Mouse (Mus musculus) G1E (cell line): ENCODE data around the gene Mis18bp1. TPM values are rescaled to one million over a fixed set of nuclear protein-coding genes. Genes with fewer than 3 reads are reported as not detected.

Experiments
- ATAC-seq: 2 replicates; pipeline ENCODE4 v1.8.0; 2016; ENCODE audit warnings: mild to moderate bottlenecking; ENCODE audit not compliant: insufficient number of reproducible peaks, poor library complexity, low FRiP score, severe bottlenecking; ENCODE audit errors: extremely low read depth
- DNase-seq: peaks from one replicate; pipeline ENCODE4 v3.0.0; 2012; ENCODE audit warnings: low spot score
- H3K27me3 ChIP-seq: 2 replicates; pipeline ENCODE4 v1.6.1; 2012; ENCODE audit warnings: mild to moderate bottlenecking, low read length, inconsistent platforms; ENCODE audit not compliant: insufficient read depth
- H3K36me3 ChIP-seq: replicated peaks from 2 replicates; pipeline ENCODE3; 2012; ENCODE audit warnings: mild to moderate bottlenecking, inconsistent platforms
- H3K4me1 ChIP-seq: 2 replicates; pipeline ENCODE4 v1.6.1; 2012; ENCODE audit warnings: low read depth, low read length, inconsistent platforms, mixed read lengths; ENCODE audit not compliant: insufficient read depth
- H3K4me3 ChIP-seq: 2 replicates; pipeline ENCODE4 v1.5.1; 2012; ENCODE audit warnings: low read depth, mild to moderate bottlenecking, inconsistent platforms, low read length, moderate library complexity, mixed read lengths
- H3K9me3 ChIP-seq: replicated peaks from 2 replicates; pipeline ENCODE4 v1.6.1; 2012; ENCODE audit warnings: inconsistent platforms
- CTCF ChIP-seq: IDR thresholded peaks from 2 replicates; pipeline ENCODE4 v1.5.1; 2012; ENCODE audit warnings: low read depth, low read length, inconsistent platforms, mixed read lengths
- GATA1 ChIP-seq: IDR thresholded peaks from 2 replicates; pipeline ENCODE4 v1.6.1; 2012; ENCODE audit warnings: borderline replicate concordance, low read length, inconsistent platforms, mixed read lengths
- GATA2 ChIP-seq: IDR thresholded peaks from 2 replicates; pipeline ENCODE4 v1.6.1; 2012; ENCODE audit warnings: low read depth, low read length, inconsistent platforms, borderline replicate concordance
- POLR2AphosphoS5 ChIP-seq: IDR thresholded peaks from 2 replicates; pipeline ENCODE4 v1.6.1; 2012; ENCODE audit warnings: low read depth, low read length, inconsistent platforms; ENCODE audit not compliant: insufficient replicate concordance
- TAL1 ChIP-seq: conservative IDR thresholded peaks from 2 replicates; pipeline ENCODE4 v1.6.1; 2012; ENCODE audit warnings: low read depth, low read length, inconsistent platforms, mixed read lengths
- polyA plus RNA-seq: library from polyadenylated mRNA; stranded (reverse); fragments of >175 nt; gene quantifications from 2 replicates; pipeline ENCODE4 v1.2.3, GENCODE M21; 2012
- total RNA-seq, 2 experiments: library from RNA; stranded (forward) in 1 of 2; stranded (reverse) in 1 of 2; fragments of 200-1000 nt in 1 of 2; fragments of >200 nt in 1 of 2; fragmentation: Nextera tagmentation in 1 of 2; gene quantifications; 2 replicates each; pipeline ENCODE4 v1.2.3; 2014 to 2017

The Mis18bp1 gene
- total and polyA plus RNA-seq, 3 experiments, result 7.6 to 167 (median 91.8) TPM

GRCm38 (mm10) chr12:65112811-65113210, 59.6 kb downstream of the Mis18bp1 start:
- no peaks in the 10 kb centered on the region for H3K27me3 ChIP-seq
- H3K9me3 ChIP-seq, result no peaks in the 10 kb centered on the region
- H3K4me3 ChIP-seq, result no peak overlapping the region
- H3K36me3 ChIP-seq, result peaks cover 81% of the 10 kb centered on the region
- ATAC-seq, result no peak
- H3K4me1 ChIP-seq, result 0 out of 2 replicates have a peak, but pooled peaks cover 5% of the 10 kb centered on the region
- no peak for DNase-seq
- no peak for TF ChIP-seq POLR2AphosphoS5
- no peak for TF ChIP-seq GATA2
- TF ChIP-seq GATA1, result no peak
- no peak for TF ChIP-seq CTCF
- no peak for TF ChIP-seq TAL1

GRCm38 (mm10) chr12:65111503-65111902, 60.9 kb downstream of the Mis18bp1 start:
- Histone ChIP-seq H3K9me3 (no peaks in the 10 kb centered on the region), H3K36me3 (peaks cover 81% of the 10 kb centered on the region), H3K4me3 (no peak overlapping the region), H3K27me3 (no peaks in the 10 kb centered on the region), H3K4me1 (peaks cover 5% of the 10 kb centered on the region; the same call in 1 of the 2 replicates)
- no peak for DNase-seq
- no peak for ATAC-seq
- no peak for TF ChIP-seq POLR2AphosphoS5
- TF ChIP-seq GATA2, result no peak
- no peak for TF ChIP-seq CTCF
- TF ChIP-seq GATA1, result no peak
- no peak for TF ChIP-seq TAL1

- ATAC-seq (no peak), DNase-seq (no peak)
- H3K36me3 ChIP-seq, result peaks cover 83% of the 10 kb centered on the region
Observed at GRCm38 (mm10) chr12:65108746-65109145, 63.7 kb downstream of the Mis18bp1 start.

More at GRCm38 (mm10) chr12:65108746-65109145, 63.7 kb downstream of the Mis18bp1 start:
- Histone ChIP-seq H3K4me1 (peaks cover 7% of the 10 kb centered on the region; the same call in 1 of the 2 replicates), H3K9me3 (no peaks in the 10 kb centered on the region), H3K27me3 (no peaks in the 10 kb centered on the region), H3K4me3 (no peak overlapping the region)
- no peak for TF ChIP-seq POLR2AphosphoS5
- no peak for TF ChIP-seq CTCF
- no peak for TF ChIP-seq TAL1
- no peak for TF ChIP-seq GATA2
- TF ChIP-seq GATA1, result no peak

Other genes starting within 250 kb of the Mis18bp1 start
- gene Klhl28, start 207.1 kb downstream of the Mis18bp1 start, total RNA-seq (2014; fragmentation: Nextera tagmentation), result 41.1 and 42.1 TPM in 2 replicates
- 34.9 and 37.9 TPM in 2 replicates for gene Klhl28, start 207.1 kb downstream of the Mis18bp1 start, total RNA-seq (2017)
- gene Klhl28, start 207.1 kb downstream of the Mis18bp1 start, polyA plus RNA-seq, result 0.57 and 0.92 TPM in 2 replicates
- 102 and 106 TPM in 2 replicates for gene Togaram1, start 206.8 kb downstream of the Mis18bp1 start, total RNA-seq (2014; fragmentation: Nextera tagmentation)
- gene Togaram1, start 206.8 kb downstream of the Mis18bp1 start, total RNA-seq (2017), result 79.3 and 91.5 TPM in 2 replicates
- 11.4 and 12.1 TPM in 2 replicates for gene Togaram1, start 206.8 kb downstream of the Mis18bp1 start, polyA plus RNA-seq
- gene Prpf39, start 136.3 kb downstream of the Mis18bp1 start, total RNA-seq (2014; fragmentation: Nextera tagmentation), result 169 and 192 TPM in 2 replicates
- 100 and 122 TPM in 2 replicates for gene Prpf39, start 136.3 kb downstream of the Mis18bp1 start, total RNA-seq (2017)
- gene Prpf39, start 136.3 kb downstream of the Mis18bp1 start, polyA plus RNA-seq, result 19.7 and 20.7 TPM in 2 replicates
- gene Fkbp3, start 98.6 kb downstream of the Mis18bp1 start, total RNA-seq (2014; fragmentation: Nextera tagmentation), result 226 and 258 TPM in 2 replicates
- 330 and 370 TPM in 2 replicates for gene Fkbp3, start 98.6 kb downstream of the Mis18bp1 start, total RNA-seq (2017)
- 92.9 and 305 TPM in 2 replicates for gene Fkbp3, start 98.6 kb downstream of the Mis18bp1 start, polyA plus RNA-seq
- 80.0 and 84.1 TPM in 2 replicates for gene Fancm, start 97.0 kb downstream of the Mis18bp1 start, total RNA-seq (2014; fragmentation: Nextera tagmentation)
- 51.5 and 68.1 TPM in 2 replicates for gene Fancm, start 97.0 kb downstream of the Mis18bp1 start, total RNA-seq (2017)
- gene Fancm, start 97.0 kb downstream of the Mis18bp1 start, polyA plus RNA-seq, result 5.0 and 7.7 TPM in 2 replicates
- not detected in 2 replicates for gene Wdr20rt, start 52.9 kb upstream of the Mis18bp1 start, total RNA-seq (2014; fragmentation: Nextera tagmentation)
- gene Wdr20rt, start 52.9 kb upstream of the Mis18bp1 start, total RNA-seq (2017), result 0.06 and 0.16 TPM in 2 replicates
- not detected in 2 replicates for gene Wdr20rt, start 52.9 kb upstream of the Mis18bp1 start, polyA plus RNA-seq